Mouse (Mus musculus) naive thymus-derived CD4-positive, alpha-beta T cell, adult 2 months (primary cell): ENCODE data around the gene Ahcyl1.

Source experiments
- DNase-seq: peaks from one replicate; pipeline ENCODE4 v3.0.0-alpha.2; 2011; ENCODE audit warnings: low read depth

Ahcyl1 gene

DNA sequence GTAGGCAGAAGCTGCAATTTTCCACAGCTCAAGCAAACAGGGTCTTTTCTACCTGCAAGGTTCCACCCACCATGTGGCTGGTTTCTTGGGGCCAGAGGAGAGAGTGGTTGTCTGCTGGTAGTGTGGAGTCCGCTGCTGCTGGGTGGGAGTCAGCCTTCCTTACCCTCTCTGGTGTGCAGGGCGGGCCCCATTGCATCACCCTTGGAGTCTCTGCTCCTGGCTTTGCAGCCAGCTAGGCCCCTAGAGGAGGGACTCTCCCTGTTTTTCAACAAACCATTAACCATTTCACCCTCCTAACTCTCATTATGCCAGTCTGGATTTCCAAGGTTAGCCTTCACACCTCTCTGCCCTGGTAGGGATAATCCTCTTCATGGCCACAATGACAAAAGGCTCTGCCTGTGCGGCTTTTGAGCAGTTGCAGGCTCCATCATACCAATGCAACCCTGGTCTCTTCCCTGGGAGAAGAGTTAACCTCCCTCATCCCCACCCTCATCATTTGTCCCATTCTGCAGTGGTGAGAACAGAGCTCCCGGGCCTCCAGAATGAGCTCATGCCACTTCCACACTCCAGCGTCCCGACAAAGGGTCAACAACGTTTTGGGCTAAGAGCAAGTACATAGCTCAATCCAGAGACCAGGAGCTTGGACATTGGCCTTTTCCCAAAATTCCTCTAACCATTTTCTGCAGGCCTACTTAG lies 7.5 kb upstream of the Ahcyl1 start:
- DNase-seq, result no peak

DNA sequence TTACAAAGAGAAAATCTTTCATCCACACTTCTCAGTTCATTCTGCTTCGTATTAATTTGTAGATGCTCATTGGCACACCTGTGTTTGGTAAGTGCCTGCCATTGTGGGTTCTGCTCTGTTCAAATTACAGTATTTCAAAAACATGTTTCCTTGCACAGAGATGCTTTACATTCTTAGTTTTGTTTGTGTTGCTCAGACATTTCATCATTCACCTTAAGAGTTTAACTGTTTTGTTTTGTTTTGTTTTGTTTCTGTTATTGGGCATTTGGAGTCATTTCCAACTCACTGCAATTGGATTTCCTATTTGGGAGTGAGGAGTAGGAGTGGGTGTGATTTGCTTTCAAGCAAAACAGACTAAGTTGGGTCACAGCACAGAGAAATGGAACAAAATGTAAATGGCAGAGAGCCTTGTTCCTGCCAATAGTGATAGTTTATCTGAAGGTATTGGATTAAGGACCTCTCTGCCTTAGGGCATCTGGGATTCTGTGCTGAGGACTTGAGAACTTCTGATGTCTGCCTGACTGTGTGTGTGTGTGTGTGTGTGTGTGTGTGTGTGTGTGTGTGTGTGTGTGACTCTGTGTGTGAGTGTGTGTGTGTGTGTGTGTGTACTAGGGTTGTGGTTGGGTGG lies 5.5 kb upstream of the Ahcyl1 start:
- no peak for DNase-seq

DNA sequence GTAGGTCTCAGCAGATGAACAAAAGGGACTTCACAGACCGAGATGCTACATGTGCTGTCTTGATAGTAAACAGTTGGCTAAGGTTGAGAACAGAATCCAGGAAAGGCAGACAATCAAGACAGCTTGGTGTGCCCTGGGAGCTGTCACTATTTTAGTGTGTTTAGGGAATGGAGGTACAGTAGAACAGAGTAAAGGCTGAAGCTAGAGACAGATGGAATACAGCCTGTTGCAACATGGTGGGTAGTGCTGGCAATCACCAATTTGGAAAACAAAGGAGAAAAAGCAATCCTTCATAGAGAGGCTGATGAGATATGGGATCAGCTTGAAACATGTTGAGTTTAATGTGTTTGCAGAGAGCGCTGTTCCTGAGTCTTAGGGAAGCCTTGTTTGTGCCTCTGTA lies 4.3 kb upstream of the Ahcyl1 start:
- no peak for DNase-seq

DNA sequence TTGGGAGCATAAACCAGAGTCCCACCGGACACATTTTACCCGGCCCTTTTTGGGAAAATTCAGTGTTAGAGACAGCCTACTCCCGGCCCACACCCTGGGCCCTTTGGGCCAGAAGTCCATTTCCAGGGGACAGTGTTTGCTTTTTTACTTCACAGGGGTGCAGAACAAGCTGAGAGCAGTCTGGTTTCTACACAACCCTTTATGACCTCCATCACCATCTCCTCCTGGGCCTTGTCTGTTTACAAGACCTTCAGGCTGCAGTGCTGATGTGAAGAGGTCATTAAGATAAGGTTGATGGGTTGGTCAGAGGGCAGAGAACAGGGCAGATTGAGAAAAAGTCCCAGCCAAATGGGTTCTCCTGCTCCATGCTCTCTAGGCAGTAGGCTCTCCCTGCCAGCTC lies 550 bp upstream of the Ahcyl1 start:
- no peak for DNase-seq

DNA sequence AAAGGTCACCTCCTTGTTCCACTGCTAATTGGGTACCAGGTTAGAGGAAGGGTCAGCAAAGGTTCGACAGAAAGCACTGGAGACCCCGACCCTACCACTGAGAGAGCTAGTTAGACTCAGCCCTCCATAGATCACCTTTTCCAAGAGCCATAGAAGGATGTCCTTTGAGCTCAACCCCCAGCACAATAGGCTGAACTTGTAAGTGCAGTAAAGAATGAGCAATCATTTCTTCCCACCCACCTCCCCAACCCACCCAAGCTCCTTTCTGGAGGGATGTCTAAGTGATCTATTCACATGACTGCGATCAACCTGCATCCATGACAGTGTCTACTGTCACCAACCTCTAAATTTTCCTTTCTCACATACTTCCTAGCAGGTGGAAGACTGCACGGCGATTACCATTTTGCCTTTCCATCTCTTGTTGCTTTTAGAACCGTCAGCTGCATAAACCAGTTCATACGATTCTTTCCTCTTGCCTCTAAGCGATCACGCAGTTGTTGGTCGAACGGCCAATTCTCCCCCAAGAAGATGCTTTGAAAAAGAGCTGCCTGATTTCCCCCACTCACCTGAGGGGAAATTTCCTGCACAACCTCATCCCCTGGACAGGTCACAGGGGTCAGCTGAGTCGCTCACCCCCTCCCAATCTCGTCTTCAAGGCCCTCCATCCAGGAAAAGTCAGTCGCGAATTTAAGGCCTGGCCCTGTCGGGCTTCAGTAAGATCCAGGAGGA lies 977 bp downstream of the Ahcyl1 start:
- peak; percentile 46 for DNase-seq

DNA sequence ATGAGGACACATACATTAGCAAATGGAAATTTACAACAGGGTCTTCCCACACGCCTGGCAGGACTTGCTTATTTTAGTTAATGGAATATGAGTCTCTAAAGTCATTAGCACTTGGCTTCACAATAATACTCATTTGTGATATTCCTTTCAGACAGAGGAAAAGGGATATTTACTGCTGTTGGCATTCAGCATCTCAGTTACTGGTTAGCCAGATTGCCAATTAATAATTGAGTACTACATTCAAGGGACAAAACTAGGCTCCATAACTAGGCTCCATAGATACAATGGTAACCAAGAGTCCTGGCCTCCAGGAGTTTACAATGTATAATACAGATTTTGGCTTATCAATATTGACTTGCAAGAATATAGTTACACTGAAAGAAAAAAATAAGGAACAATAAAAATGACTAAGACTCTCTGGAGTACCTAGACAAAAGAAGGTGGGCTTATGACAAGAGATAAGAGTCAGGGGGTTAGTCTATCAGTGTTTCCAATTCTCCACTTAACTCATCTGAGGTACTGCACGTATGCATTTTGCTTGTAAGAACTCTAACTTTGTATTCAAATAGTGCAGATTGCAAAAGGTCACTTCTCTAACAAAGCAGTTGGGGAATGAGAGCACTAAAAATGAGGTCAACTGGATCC lies 2.0 kb downstream of the Ahcyl1 start:
- no peak for DNase-seq

DNA sequence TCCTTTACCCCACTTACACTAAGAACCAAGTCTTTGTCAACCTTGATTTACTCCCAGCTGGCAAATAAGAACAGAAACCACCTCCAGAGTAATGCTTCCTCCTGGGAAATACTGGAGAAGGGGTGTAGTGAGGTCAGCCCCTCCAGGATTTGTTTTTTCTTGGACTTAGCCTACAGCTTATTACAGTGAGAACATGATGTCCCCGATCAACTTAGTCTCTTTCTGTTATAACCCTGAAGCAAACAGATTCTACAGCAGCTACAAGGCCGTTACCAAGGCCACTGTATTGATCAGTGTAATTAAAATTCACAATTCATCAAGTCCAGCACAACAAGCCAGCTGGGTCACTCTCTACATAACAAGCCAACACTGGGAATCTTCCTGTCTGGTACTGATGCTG lies 6.0 kb downstream of the Ahcyl1 start:
- DNase-seq, result no peak

DNA sequence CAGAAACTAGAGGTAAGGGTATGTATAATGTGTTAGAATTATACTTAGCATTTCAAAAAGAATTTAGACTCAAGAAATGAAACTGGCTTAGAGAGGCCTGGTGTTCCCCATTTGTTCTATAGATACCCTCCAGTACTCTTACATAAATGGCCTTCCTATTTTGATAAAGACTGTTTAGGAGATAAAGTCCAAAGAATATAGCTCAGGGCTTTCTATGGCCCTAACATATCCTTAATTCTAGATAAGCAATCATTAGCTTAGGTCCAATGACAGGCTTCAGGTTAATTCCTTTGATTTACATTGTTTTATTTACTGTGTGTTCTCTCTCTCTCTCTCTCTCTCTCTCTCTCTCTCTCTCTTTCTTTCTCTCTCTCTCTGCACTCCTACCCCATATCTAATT lies 7.1 kb downstream of the Ahcyl1 start:
- DNase-seq, result no peak

DNA sequence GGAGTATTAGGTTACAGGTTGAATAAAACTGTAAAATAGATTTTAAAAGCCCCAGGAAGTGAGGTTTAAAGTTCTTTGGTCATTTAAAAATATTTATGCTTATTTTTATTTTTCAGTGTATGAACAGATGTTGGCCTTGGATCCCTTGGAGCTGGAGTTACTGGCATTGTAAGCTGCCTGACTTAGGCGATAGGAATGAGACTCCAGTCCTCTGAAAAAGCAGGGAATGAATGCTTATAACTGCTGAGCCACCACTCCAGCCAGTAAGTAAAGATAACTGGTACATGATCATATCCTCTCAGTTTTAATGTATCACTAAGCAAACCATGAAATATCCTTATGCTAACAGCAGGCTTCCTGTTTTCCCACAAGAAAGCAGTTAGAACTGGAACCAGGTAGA lies 8.1 kb downstream of the Ahcyl1 start:
- no peak for DNase-seq

DNA sequence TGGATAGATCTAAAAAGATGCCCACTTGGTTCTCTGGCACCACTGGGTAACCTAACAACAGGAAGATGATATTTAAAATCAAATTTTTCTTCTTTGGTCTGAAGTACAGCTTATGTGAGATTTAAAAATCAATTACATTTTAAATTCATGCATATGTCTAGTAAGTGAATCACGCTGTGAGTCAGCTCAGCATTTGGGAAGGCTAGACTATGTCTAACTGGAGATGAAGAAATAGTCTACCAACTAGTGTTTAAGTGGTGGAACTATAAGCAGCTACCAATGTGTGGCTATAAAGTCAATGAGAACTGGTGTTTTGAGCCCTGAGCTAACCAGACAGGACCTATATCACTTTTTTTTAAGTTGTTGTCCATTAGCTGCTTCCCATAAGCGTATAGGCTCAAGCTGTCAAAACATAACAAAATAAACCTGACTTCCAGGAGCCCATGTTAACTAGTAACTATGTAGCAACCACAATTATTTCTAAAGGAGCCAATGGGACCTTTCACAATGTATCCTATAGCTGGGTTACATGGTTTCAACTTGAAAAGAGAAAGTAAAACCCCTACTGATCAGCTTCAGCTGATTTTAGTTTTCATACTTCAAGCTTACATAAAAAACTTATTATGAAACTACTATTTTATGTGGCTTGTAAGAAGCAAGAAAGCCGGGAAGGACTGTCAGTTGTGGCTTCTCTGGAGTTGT lies 9.9 kb downstream of the Ahcyl1 start:
- DNase-seq, result no peak

DNA sequence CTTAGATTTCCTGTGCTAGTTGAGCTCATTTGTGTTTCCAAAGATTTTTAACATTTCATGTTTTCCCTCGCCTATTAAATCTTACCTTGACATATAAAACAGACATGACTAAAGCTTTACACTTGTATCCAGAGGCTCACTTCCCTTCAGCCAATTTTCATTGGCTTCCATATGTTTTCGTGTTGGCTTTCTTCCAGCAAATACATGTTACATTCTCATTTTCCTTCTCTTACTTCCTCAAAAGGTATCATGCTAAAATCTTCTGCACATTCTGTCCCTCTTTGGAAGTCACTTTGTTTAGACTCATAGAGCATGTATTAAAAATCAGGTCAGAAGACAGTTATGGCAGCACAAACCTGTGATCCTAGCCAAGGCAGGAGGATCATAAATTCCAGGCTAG lies 10.7 kb downstream of the Ahcyl1 start:
- DNase-seq, result no peak

DNA sequence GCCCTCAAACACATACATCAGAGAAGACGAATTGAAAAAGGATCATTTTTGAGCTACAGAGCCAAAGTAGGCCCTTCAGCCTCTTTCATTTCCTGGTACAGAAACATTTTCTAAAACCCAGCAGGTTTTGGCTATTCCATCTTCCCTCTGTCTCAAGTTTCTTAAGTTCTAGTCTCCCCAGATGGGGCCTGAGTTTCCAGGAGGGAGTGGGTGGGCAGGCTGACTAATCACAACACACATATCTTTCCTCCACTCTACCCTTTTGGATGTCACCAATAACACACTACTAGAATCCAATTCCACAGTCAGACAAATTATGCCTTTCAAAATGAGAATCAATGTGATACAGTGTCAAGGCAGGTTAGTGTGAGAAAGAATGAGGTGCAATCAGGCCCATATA lies 12.8 kb downstream of the Ahcyl1 start:
- no peak for DNase-seq

DNA sequence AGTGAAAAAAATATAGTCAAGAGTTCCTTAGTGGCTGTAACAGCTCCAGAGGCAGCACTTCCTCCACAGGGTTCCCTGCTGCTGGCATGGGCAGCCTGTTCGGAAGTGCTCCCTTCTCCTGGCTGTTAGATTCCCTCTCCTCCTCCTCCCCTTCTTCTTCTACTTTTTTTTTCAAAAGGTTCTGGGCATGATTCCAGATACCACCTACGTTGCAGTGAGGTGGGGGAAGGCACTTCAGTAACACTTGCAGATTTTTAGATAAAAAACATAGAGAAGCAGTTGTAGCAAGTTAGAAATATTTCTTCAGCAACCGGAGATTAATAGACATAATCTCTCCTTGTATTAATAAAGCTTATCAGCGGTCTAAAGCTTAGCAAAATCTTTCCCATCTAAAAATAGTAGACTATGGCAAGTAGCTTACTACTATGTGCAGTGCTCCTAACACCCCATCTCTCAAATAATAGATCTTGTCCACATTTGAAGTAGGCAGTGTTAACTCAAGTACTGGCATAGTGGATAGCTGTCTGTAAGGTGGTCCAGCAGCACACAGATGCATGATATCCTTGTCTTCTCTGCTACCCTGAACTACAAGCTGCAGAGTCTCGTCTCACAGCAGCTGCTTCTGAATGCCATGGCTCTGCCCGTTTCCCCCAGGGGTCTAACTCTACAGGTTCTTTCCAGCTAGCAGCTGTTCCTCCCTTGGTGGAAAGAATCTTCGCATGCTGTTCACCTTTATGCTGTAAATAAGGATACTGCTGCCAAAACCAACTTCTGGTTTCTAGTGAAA lies 15.4 kb downstream of the Ahcyl1 start:
- DNase-seq, result no peak

DNA sequence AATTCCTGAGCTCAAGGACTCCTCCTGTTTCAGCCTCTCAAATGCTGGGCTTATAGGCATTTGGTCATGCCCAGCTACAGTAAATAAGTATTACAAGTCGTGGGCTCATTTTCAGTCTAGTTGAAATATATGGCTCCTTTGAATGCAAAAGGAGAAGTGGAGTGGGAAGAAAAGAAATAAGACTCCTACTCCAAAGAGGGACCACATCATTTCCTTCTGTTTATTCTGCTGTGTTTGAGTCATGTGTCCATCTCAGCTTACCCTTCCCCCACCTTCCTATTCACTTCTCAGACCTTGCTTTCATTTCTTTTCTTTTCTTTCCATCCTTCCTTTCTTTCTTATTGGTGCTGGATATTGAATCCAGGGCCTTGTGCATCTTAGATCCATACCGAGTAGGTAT lies 24.9 kb downstream of the Ahcyl1 start:
- no peak for DNase-seq

DNA sequence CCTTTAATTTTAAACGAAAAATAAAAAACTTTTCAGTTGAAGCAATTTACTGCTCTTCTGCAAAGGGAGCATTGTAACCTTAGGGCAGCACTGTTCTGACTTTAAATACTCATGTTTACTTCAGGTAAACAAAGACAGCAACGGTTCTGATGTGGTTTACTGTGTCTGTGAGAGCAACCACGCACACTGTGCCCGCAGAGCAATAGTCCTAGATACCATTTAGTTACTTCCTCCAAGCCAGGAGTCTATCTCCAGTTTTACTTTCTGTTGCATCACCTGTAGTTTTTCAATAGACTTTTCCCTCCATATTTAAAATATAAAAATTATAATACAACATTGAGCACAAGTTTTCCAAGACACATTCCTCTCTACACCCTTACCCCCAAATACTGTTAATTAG lies 25.9 kb downstream of the Ahcyl1 start:
- no peak for DNase-seq

DNA sequence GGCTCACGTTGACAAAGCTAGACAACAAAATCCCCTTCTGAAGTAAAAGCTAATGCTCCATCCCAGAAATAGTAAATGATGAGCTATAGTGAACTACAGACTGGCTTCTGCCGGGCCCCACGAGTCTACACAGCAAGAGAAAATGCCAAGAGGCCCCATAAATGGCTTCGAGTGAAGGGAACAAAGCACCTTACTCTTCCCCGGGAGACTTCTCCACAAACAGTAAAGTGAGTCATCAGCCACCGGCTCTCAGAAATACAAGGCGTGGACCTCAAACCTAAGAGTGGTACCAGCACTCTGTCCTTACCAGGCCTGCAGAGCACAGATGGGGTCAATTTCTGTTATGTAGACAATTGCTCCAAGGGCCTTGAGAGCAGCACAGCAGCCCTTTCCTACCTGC lies 27.6 kb downstream of the Ahcyl1 start:
- DNase-seq, result no peak

DNA sequence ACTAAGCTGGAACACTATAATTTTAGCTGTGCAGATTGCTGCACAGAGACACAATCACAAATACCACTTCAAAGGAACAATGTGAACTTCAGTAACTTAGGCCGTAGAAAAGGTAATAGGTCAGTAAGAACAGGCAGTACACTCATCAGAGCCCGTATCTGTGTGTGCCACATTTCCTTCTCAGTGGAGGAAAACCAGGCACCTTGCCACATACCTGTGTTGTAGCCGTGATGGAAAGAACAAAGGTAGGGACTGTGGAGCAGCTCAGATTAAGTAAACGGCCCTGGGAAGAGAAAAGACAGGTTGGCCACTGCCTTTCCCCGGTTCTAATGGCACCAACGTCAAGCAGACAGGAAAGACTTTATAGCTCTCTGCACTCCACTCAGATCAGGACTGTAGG lies 28.9 kb downstream of the Ahcyl1 start:
- no peak for DNase-seq

DNA sequence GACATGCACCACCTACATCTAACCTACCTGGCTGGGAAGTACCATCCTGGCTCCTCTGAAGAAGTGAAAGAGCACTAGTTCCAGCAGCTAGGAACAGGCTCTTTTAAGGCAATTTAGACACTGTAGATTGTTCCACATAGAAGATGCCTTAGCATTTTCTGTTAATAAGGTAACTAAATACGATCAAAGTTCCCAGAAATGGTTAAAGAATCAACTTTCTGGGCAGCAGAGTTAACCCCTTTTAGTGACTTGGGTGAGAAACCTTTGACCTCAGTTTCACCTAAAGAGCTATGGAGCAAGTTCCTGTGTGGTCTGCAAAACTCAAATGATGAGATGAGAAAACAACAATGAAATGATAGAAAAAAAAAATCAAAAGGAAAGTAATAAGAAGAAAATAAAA lies 31.7 kb downstream of the Ahcyl1 start:
- no peak for DNase-seq

DNA sequence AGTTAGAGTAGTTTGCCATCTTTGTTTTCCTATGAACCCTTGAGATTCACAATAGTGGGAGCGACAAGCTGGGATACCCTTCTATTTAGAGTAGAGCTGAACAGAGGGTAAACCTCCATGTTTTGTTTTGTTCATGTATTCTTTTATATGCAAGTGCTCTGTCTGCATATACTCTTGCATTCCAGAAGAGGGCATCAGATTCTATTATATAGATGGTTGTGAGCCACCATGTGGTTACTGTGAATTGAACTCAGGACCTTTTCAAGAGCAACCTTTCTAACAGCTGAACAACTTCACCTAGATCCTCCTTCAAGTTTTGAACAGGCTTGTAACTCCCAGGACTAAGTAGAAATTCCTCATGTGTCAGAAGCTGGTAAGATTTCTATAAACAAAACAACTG lies 37.4 kb downstream of the Ahcyl1 start:
- DNase-seq, result peak; percentile 5

DNA sequence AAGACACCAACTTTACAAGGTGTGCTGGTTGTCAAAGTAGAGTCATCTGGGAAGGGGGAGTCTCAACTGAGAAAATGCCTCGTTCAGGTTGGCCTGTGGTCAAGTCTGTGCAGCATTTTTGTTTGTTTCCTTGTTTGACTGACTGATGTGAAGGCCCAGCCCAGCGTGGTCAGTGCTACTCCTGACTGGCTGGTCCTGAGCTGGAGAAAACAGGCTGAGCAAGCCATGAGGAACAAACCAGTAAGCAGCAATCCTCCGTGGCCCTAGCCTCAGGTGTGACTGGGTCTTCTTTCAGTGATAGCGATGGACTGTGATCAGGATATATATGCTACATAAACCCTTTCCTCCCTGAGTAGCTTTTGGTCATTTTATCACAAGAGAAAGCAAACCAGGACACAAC lies 39.5 kb downstream of the Ahcyl1 start:
- no peak for DNase-seq

DNA sequence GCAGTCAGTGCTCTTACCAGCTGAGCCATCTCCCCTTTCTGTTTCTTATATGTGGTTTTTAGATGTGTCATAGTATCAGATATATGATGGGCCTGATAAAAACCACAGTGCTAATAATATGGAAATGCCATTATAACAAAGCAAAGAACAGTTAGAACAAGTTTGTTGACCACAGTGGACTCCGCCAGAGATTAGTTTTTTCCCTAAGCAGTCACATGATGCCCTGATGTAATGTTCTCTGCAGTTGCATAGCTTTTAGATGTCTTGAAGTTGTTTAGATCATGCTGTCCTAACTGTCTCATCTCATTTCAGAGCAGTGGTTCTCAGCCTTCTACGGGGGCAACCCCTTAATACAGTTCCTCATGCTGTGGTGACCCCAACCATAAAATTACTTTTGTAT lies 40.2 kb downstream of the Ahcyl1 start:
- no peak for DNase-seq

DNA sequence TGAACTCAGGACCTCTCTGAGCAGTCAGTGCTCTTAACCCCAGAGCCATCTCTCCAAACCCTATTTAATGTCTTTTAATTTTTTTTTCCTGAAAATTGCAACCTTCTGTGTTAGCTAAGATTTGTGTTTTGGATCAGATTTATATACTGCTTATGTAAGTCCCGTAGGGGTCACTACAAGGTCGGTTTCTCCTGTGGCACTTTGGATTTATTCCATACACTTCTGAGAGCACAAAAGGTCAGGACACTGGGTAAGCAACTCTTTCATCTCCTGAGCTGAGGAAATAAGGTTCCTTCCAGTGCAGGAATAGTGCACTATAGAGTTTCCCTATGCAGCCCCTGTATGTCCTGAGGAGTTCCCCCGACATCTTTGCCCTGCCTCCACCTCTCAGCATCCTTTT lies 40.9 kb downstream of the Ahcyl1 start:
- no peak for DNase-seq
